Mouse (Mus musculus) skeletal muscle tissue, postnatal 0 days (tissue): ENCODE data around the gene Dclre1a. TPM values are rescaled to one million over a fixed set of nuclear protein-coding genes. Genes with fewer than 3 reads are reported as not detected.

Source experiments
- polyA plus RNA-seq: library from polyadenylated mRNA; unstranded; fragments of >200 nt; fragmentation: Nextera tagmentation; extraction: Ambion mirVana; gene quantifications from 2 replicates; pipeline ENCODE4 v1.2.1, GENCODE M21; 2015

Gene Dclre1a
- polyA plus RNA-seq = 6.9 and 8.2 TPM in 2 replicates

GRCm38 (mm10) chr19:56547456-56548229 is at the start of gene Dclre1a:
Dclre1a (minus strand) TSS chr19:56548222.

GRCm38 (mm10) chr19:56548230-56549032 is 409 bp upstream of the Dclre1a start, which contains the start of gene Nhlrc2:
Nhlrc2 (plus strand) TSS chr19:56548261.

Other genes starting within 250 kb of the Dclre1a start
- gene Nrap, start 158.2 kb downstream of the Dclre1a start, polyA plus RNA-seq = 88.8 and 118 TPM in 2 replicates
- 15.1 and 15.7 TPM in 2 replicates for gene Casp7, start 151.1 kb downstream of the Dclre1a start, polyA plus RNA-seq
- 0.07 and 0.19 TPM in 2 replicates for gene Plekhs1, start 86.6 kb downstream of the Dclre1a start, polyA plus RNA-seq
- 5.4 and 6.5 TPM in 2 replicates for gene Nhlrc2, start within 50 bp of the Dclre1a start, polyA plus RNA-seq
- gene Adrb1, start 174.0 kb upstream of the Dclre1a start, polyA plus RNA-seq = 0.24 and 0.28 TPM in 2 replicates